In the genomic region with DNA sequence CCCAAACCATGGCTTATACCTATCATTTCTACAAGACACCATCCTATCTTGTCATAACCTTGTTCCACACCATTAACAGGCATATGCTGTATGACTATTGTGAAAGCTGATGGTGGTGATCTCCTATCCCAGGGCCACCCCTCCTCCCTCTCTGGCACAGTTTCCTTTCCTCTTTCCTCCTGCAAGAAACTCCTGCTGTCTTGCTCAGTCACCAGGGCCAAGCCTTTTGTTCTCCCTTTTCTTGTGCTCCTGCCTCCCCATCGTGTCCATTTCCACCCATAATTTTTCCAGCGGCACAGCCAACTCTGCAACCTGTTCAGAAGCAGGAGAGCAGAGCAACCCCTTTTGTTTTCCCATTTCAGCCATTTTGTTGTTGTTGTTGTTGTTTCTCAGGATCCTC, we compare ENCODE assay signal across 21 mouse cellular contexts.
"Had no signal": no experiment of that assay in that cellular context is flagged by ENCODE, and none has a peak within 500 bp of the region (broad histone marks: within the 10 kb centered on the region; RNA-seq: fewer than 3 reads in every experiment).

No protein-coding gene starts in this region.

- H3K9me3 ChIP-seq: limb, embryonic 10.5 days; liver, embryonic 12.5 days; liver, embryonic 15.5 days; lung, embryonic 15.5 days; midbrain, embryonic 13.5 days; neural tube, embryonic 13.5 days had no signal

- DNase-seq: kidney, adult 8-10 months; kidney, postnatal 14 days; kidney, postnatal 4 days; liver; lung, adult 18-20 months; lung, postnatal 10 days; lung, postnatal 36 days; retina, postnatal 1 day; right cerebral cortex, postnatal 25 days; thymus, adult 18-20 months; thymus, postnatal 36 days had no signal

- H3K27ac ChIP-seq: limb, embryonic 10.5 days; limb, embryonic 13.5 days; liver, embryonic 12.5 days; liver, embryonic 15.5 days; lung, embryonic 15.5 days; midbrain, embryonic 13.5 days; neural tube, embryonic 13.5 days; stomach, postnatal 0 days had no signal

- H3K36me3 ChIP-seq: liver, embryonic 12.5 days; liver, embryonic 15.5 days; lung, embryonic 15.5 days; neural tube, embryonic 13.5 days had no signal

- H3K4me3 ChIP-seq: limb, embryonic 10.5 days; limb, embryonic 13.5 days; liver, embryonic 12.5 days; liver, embryonic 15.5 days; lung, embryonic 15.5 days; midbrain, embryonic 13.5 days; myocyte; neural tube, embryonic 13.5 days had no signal

- H3K27me3 ChIP-seq: limb, embryonic 13.5 days; liver, embryonic 12.5 days; liver, embryonic 15.5 days; lung, embryonic 15.5 days; midbrain, embryonic 13.5 days; neural tube, embryonic 13.5 days had no signal

- H3K4me2 ChIP-seq: limb, embryonic 13.5 days; liver, embryonic 12.5 days; liver, embryonic 15.5 days; lung, embryonic 15.5 days; midbrain, embryonic 13.5 days; neural tube, embryonic 13.5 days had no signal

- ATAC-seq: liver, embryonic 12.5 days; midbrain, embryonic 13.5 days; midbrain, embryonic 16.5 days had no signal

- H3K9ac ChIP-seq: limb, embryonic 13.5 days; liver, embryonic 12.5 days; liver, embryonic 15.5 days; lung, embryonic 15.5 days; midbrain, embryonic 13.5 days; neural tube, embryonic 13.5 days had no signal
